9 mouse cellular contexts compared by ENCODE assay signal in genomic region chr10:80998778-80999177, GRCm38 (mm10). TPM values are rescaled to one million over a fixed set of nuclear protein-coding genes. Genes with fewer than 3 reads are reported as not detected.
DNase-seq lines count a peak whose midpoint lies in the region; ATAC-seq lines count a peak whose summit lies in the region.
"Had no signal": no experiment of that assay in that cellular context is flagged by ENCODE, and none has a peak within 500 bp of the region (broad histone marks: within the 10 kb centered on the region; RNA-seq: fewer than 3 reads in every experiment).

No protein-coding gene starts in this region.

- no peak overlapping the region for H3K27ac ChIP-seq in midbrain, embryonic 11.5 days (ENCODE audit: low read depth, low read length)
- H3K27ac ChIP-seq in midbrain, embryonic 13.5 days = no peak overlapping the region

- peaks cover 4% of the 10 kb centered on the region for H3K27me3 ChIP-seq in midbrain, embryonic 11.5 days (ENCODE audit: control insufficient read depth, insufficient read depth, low read length)
- H3K27me3 ChIP-seq in midbrain, embryonic 13.5 days = peaks cover 15% of the 10 kb centered on the region; the same call in 1 of the 2 replicates
- H3K27me3 ChIP-seq: Patski had no signal

- 18% methylated on average over 12 of the region's 12 CpGs for WGBS in midbrain, embryonic 11.5 days
- 20% methylated on average over 12 of the region's 12 CpGs for WGBS in midbrain, embryonic 13.5 days

- H3K4me3 ChIP-seq in midbrain, embryonic 11.5 days (ENCODE audit: low read depth, low read length) = no peak overlapping the region
- no peak overlapping the region for H3K4me3 ChIP-seq in midbrain, embryonic 13.5 days (replicated peaks)

- no peak overlapping the region for H3K4me2 ChIP-seq in midbrain, embryonic 11.5 days
- H3K4me2 ChIP-seq in midbrain, embryonic 13.5 days (replicated peaks) = no peak overlapping the region

- peaks cover 4% of the 10 kb centered on the region for H3K4me1 ChIP-seq in midbrain, embryonic 11.5 days (ENCODE audit: control insufficient read depth, insufficient read depth, low read length)
- H3K4me1 ChIP-seq in midbrain, embryonic 13.5 days (replicated peaks) = peaks cover 25% of the 10 kb centered on the region

- H3K9ac ChIP-seq in midbrain, embryonic 11.5 days (ENCODE audit: low read length) = no peak overlapping the region
- no peak overlapping the region for H3K9ac ChIP-seq in midbrain, embryonic 13.5 days (replicated peaks)

- peak; percentile 73 for DNase-seq in adrenal gland, postnatal 14 days
- no peak for DNase-seq in adrenal gland, adult 8-10 months
- peak; percentile 93 for DNase-seq in midbrain, embryonic 11.5 days (ENCODE audit: low spot score, missing footprints)
- peak; percentile 79 for DNase-seq in cerebellum, adult 9-10 months
- peak; percentile 54 for DNase-seq in lung, postnatal 14 days
- peak; percentile 45 to 49 for DNase-seq in thymus, adult 18-20 months

- no peak for ATAC-seq in midbrain, embryonic 11.5 days (ENCODE audit: low FRiP score)
- ATAC-seq in midbrain, embryonic 13.5 days = no peak
- peak; percentile 30 for ATAC-seq in inflammation-experienced regulatory T-cells, adult 6 months

- H3K36me3 ChIP-seq in midbrain, embryonic 11.5 days (ENCODE audit: control insufficient read depth, insufficient read depth, low read length) = no peaks in the 10 kb centered on the region
- no peaks in the 10 kb centered on the region for H3K36me3 ChIP-seq in midbrain, embryonic 13.5 days

- no peaks in the 10 kb centered on the region for H3K9me3 ChIP-seq in midbrain, embryonic 11.5 days (ENCODE audit: control insufficient read depth, low read length)
- no peaks in the 10 kb centered on the region for H3K9me3 ChIP-seq in midbrain, embryonic 13.5 days

RNA-seq across cellular contexts. Expression of gene Gng7, which starts 16.0 kb away (rescaled TPM):
- 5.9 and 6.2 TPM in 2 replicates for total RNA-seq in adrenal gland, postnatal 14 days (2021)
- total RNA-seq in adrenal gland, adult 8-10 months (2022) = 10 to 100 TPM in 2 of 4 experiments, 1 to 10 TPM in 2; 9.4 to 16.6 (median 12.9) TPM
- 6.6 and 7.0 TPM in 2 replicates for polyA plus RNA-seq in midbrain, embryonic 11.5 days (2014; fragmentation: Nextera tagmentation; extraction: Ambion mirVana)
- 10.4 and 10.9 TPM in 2 replicates for polyA plus RNA-seq in midbrain, embryonic 13.5 days (2015; fragmentation: Nextera tagmentation; extraction: Ambion mirVana)
- polyA plus RNA-seq in inflammation-experienced regulatory T-cells, adult 6 months (2017; shearing (Covaris generic)) = not detected

RNA-seq across cellular contexts. Expression of gene Diras1, which starts 26.7 kb away (rescaled TPM):
- 2.1 and 2.3 TPM in 2 replicates for total RNA-seq in adrenal gland, postnatal 14 days (2021)
- total RNA-seq in adrenal gland, adult 8-10 months (2022) = 1 to 10 TPM; 3.6 to 6.5 (median 4.4) TPM
- 3.1 and 3.3 TPM in 2 replicates for polyA plus RNA-seq in midbrain, embryonic 11.5 days (2014; fragmentation: Nextera tagmentation; extraction: Ambion mirVana)
- 30.9 and 34.3 TPM in 2 replicates for polyA plus RNA-seq in midbrain, embryonic 13.5 days (2015; fragmentation: Nextera tagmentation; extraction: Ambion mirVana)
- not detected for polyA plus RNA-seq in inflammation-experienced regulatory T-cells, adult 6 months (2017; shearing (Covaris generic))

RNA-seq across cellular contexts. Expression of gene Slc39a3, which starts 38.4 kb away (rescaled TPM):
- total RNA-seq in adrenal gland, postnatal 14 days (2021) = 30.3 and 30.5 TPM in 2 replicates
- total RNA-seq in adrenal gland, adult 8-10 months (2022) = 10 to 100 TPM; 50.7 to 86.9 (median 66.5) TPM
- polyA plus RNA-seq in midbrain, embryonic 11.5 days (2014; fragmentation: Nextera tagmentation; extraction: Ambion mirVana) = 9.1 and 10.1 TPM in 2 replicates
- polyA plus RNA-seq in midbrain, embryonic 13.5 days (2015; fragmentation: Nextera tagmentation; extraction: Ambion mirVana) = 43.5 and 45.7 TPM in 2 replicates
- polyA plus RNA-seq in inflammation-experienced regulatory T-cells, adult 6 months (2017; shearing (Covaris generic)) = 1 to 10 TPM; 2.4 to 5.0 (median 2.7) TPM
